Mouse (Mus musculus): ENCODE measurements around the gene Cfap300. TPM values are rescaled to one million over a fixed set of nuclear protein-coding genes. Genes with fewer than 3 reads are reported as not detected.
A peak's percentile ranks its signal among the peaks of the same experiment; 100 is the strongest.

Cfap300 gene
- polyA plus RNA-seq, 1 experiment from 2014 or later, result 10.8 TPM

- H3K4me3 ChIP-seq (replicated peaks; ENCODE audit: low read depth, low read length), result no peak overlapping the region
- DNase-seq (ENCODE audit: low spot score) (no peak), ATAC-seq (replicated peaks; ENCODE audit: low FRiP score, low read depth) (0 out of 2 replicates have a peak, but pooled peaks have one; percentile 21)
- H3K36me3 ChIP-seq (ENCODE audit: insufficient read depth, low read length), result no peaks in the 10 kb centered on the region
- 50% methylated on average over 15 of the region's 20 CpGs for WGBS
- no peaks in the 10 kb centered on the region for H3K9me3 ChIP-seq (replicated peaks; ENCODE audit: low read length)
- H3K27ac ChIP-seq, result no peak overlapping the region
- H3K27me3 ChIP-seq (ENCODE audit: insufficient read depth, low read length), result no peaks in the 10 kb centered on the region
- no peak overlapping the region for H3K9ac ChIP-seq (ENCODE audit: low read depth, low read length)
- H3K4me2 ChIP-seq (ENCODE audit: low read length), result no peak overlapping the region
- H3K4me1 ChIP-seq (replicated peaks; ENCODE audit: insufficient read depth, low read length), result no peaks in the 10 kb centered on the region
- TF ChIP-seq CTCF (IDR thresholded peaks at IDR 0.05; ENCODE audit: low read depth), result no peak
These were observed 25.2 kb downstream of the Cfap300 start for GRCm38 (mm10) chr9:8017253-8017913.

- Histone ChIP-seq H3K9me3 (replicated peaks; ENCODE audit: low read length) (no peaks in the 10 kb centered on the region), H3K36me3 (ENCODE audit: insufficient read depth, low read length) (0 out of 2 replicates have a peak, but pooled peaks cover 10% of the 10 kb centered on the region), H3K4me2 (ENCODE audit: low read length) (peak within 1 kb of the TSS; percentile 57), H3K4me1 (replicated peaks; ENCODE audit: insufficient read depth, low read length) (peaks cover 12% of the 10 kb centered on the region), H3K9ac (ENCODE audit: low read depth, low read length) (peak within 1 kb of the TSS; percentile 99), H3K4me3 (replicated peaks; ENCODE audit: low read depth, low read length) (peak within 1 kb of the TSS; percentile 98), H3K27me3 (ENCODE audit: insufficient read depth, low read length) (no peaks in the 10 kb centered on the region), H3K27ac (peak within 1 kb of the TSS; percentile 99)
- ATAC-seq (replicated peaks; ENCODE audit: low FRiP score, low read depth) (peak; percentile 89), DNase-seq (ENCODE audit: low spot score) (peak; percentile 95)
- under 1% methylated on average over 62 of the region's 79 CpGs for WGBS
- no peak for TF ChIP-seq CTCF (IDR thresholded peaks at IDR 0.05; ENCODE audit: low read depth)
These were observed 38.1 kb downstream of the Cfap300 start, which contains the start of gene Yap1 for GRCm38 (mm10) chr9:8004370-8004991. TSS of gene Yap1 (minus strand) at chr9:8004596.

- DNase-seq (ENCODE audit: low spot score) (peak; percentile 82), ATAC-seq (replicated peaks; ENCODE audit: low FRiP score, low read depth) (peak; percentile 71)
- Histone ChIP-seq H3K4me1 (replicated peaks; ENCODE audit: insufficient read depth, low read length) (peaks cover 12% of the 10 kb centered on the region), H3K4me2 (ENCODE audit: low read length) (peak overlapping the region; percentile 57), H3K9ac (ENCODE audit: low read depth, low read length) (peak overlapping the region; percentile 99), H3K27me3 (ENCODE audit: insufficient read depth, low read length) (no peaks in the 10 kb centered on the region), H3K9me3 (replicated peaks; ENCODE audit: low read length) (no peaks in the 10 kb centered on the region), H3K36me3 (ENCODE audit: insufficient read depth, low read length) (peaks cover 18% of the 10 kb centered on the region), H3K4me3 (replicated peaks; ENCODE audit: low read depth, low read length) (peak overlapping the region; percentile 98), H3K27ac (peak overlapping the region; percentile 99)
- WGBS, result under 1% methylated on average over 77 of the region's 82 CpGs
- TF ChIP-seq CTCF (IDR thresholded peaks at IDR 0.05; ENCODE audit: low read depth), result no peak
These were observed 39.0 kb downstream of the Cfap300 start for GRCm38 (mm10) chr9:8003301-8004271.

- under 1% methylated on average over 12 of the region's 12 CpGs for WGBS
- H3K4me2 ChIP-seq (ENCODE audit: low read length), result peak overlapping the region; percentile 57
- TF ChIP-seq CTCF (IDR thresholded peaks at IDR 0.05; ENCODE audit: low read depth), result no peak
- H3K27ac ChIP-seq, result peak overlapping the region; percentile 99
- peak overlapping the region; percentile 98 for H3K4me3 ChIP-seq (replicated peaks; ENCODE audit: low read depth, low read length)
- peaks cover 12% of the 10 kb centered on the region for H3K4me1 ChIP-seq (replicated peaks; ENCODE audit: insufficient read depth, low read length)
- H3K27me3 ChIP-seq (ENCODE audit: insufficient read depth, low read length), result no peaks in the 10 kb centered on the region
- peak overlapping the region; percentile 99 for H3K9ac ChIP-seq (ENCODE audit: low read depth, low read length)
- peaks cover 19% of the 10 kb centered on the region for H3K36me3 ChIP-seq (ENCODE audit: insufficient read depth, low read length)
- ATAC-seq (replicated peaks; ENCODE audit: low FRiP score, low read depth) (no peak), DNase-seq (ENCODE audit: low spot score) (peak; percentile 69)
- no peaks in the 10 kb centered on the region for H3K9me3 ChIP-seq (replicated peaks; ENCODE audit: low read length)
These were observed 39.8 kb downstream of the Cfap300 start for GRCm38 (mm10) chr9:8002806-8003205.

- Histone ChIP-seq H3K27ac (no peak overlapping the region), H3K36me3 (ENCODE audit: insufficient read depth, low read length) (peaks cover 19% of the 10 kb centered on the region), H3K9ac (ENCODE audit: low read depth, low read length) (0 out of 2 replicates have a peak overlapping the region, but pooled peaks have one; percentile 8), H3K4me2 (ENCODE audit: low read length) (peak overlapping the region; percentile 57), H3K4me3 (replicated peaks; ENCODE audit: low read depth, low read length) (no peak overlapping the region), H3K9me3 (replicated peaks; ENCODE audit: low read length) (no peaks in the 10 kb centered on the region), H3K27me3 (ENCODE audit: insufficient read depth, low read length) (no peaks in the 10 kb centered on the region), H3K4me1 (replicated peaks; ENCODE audit: insufficient read depth, low read length) (peaks cover 12% of the 10 kb centered on the region)
- WGBS, result 46% methylated on average over 7 of the region's 7 CpGs
- no peak for DNase-seq (ENCODE audit: low spot score)
- no peak for TF ChIP-seq CTCF (IDR thresholded peaks at IDR 0.05; ENCODE audit: low read depth)
- no peak for ATAC-seq (replicated peaks; ENCODE audit: low FRiP score, low read depth)
These were observed 41.3 kb downstream of the Cfap300 start for GRCm38 (mm10) chr9:8001352-8001751.

GRCm38 (mm10) chr9:7994275-7994674 is 48.3 kb downstream of the Cfap300 start:
- no peak overlapping the region for H3K4me2 ChIP-seq (ENCODE audit: low read length)
- ATAC-seq (replicated peaks; ENCODE audit: low FRiP score, low read depth) (no peak), DNase-seq (ENCODE audit: low spot score) (no peak)
- H3K27ac ChIP-seq, result no peak overlapping the region
- no peak overlapping the region for H3K4me3 ChIP-seq (replicated peaks; ENCODE audit: low read depth, low read length)
- 76% methylated on average over 5 of the region's 5 CpGs for WGBS
- peaks cover 15% of the 10 kb centered on the region for H3K36me3 ChIP-seq (ENCODE audit: insufficient read depth, low read length)
- H3K27me3 ChIP-seq (ENCODE audit: insufficient read depth, low read length), result no peaks in the 10 kb centered on the region
- H3K9ac ChIP-seq (ENCODE audit: low read depth, low read length), result no peak overlapping the region
- H3K9me3 ChIP-seq (replicated peaks; ENCODE audit: low read length), result no peaks in the 10 kb centered on the region
- TF ChIP-seq CTCF (IDR thresholded peaks at IDR 0.05; ENCODE audit: low read depth), result no peak
- H3K4me1 ChIP-seq (replicated peaks; ENCODE audit: insufficient read depth, low read length), result no peaks in the 10 kb centered on the region
